Mouse (Mus musculus) midbrain, embryonic 12.5 days (tissue): ENCODE measurements at regions not wholly inside any gene's neighbourhood (a gene's known extent, or its start where the extent isn't known, plus 50 kb on each side); places are given as distances from the start of the nearest gene placed in this dataset.

ENCODE experiments used
- ATAC-seq: fragments of 200-750 bp; cut with Nextera tagmentation; 2 replicates; pipeline ENCODE4 v1.8.0; 2017; ENCODE audit warnings: low read depth, moderate TSS enrichment, moderate library complexity; ENCODE audit not compliant: low FRiP score
- H3K27ac ChIP-seq: fragments of 300-500 bp; sonication (generic); replicated peaks from 2 replicates; pipeline ENCODE4 v1.5.1; 2016; ENCODE audit warnings: mild to moderate bottlenecking
- H3K27me3 ChIP-seq: fragments of 300-500 bp; sonication (generic); 2 replicates; pipeline ENCODE4 v1.6.1; 2016; ENCODE audit warnings: mild to moderate bottlenecking
- H3K36me3 ChIP-seq: fragments of 300-500 bp; sonication (generic); 2 replicates; pipeline ENCODE4 v1.6.1; 2016
- H3K4me1 ChIP-seq: fragments of 300-500 bp; sonication (generic); 2 replicates; pipeline ENCODE4 v1.6.1; 2016
- H3K4me2 ChIP-seq: fragments of 300-500 bp; sonication (generic); replicated peaks from 2 replicates; pipeline ENCODE4 v1.6.1; 2016; ENCODE audit warnings: mild to moderate bottlenecking, moderate library complexity
- H3K4me3 ChIP-seq: fragments of 300-500 bp; sonication (generic); 2 replicates; pipeline ENCODE4 v1.5.1; 2016; ENCODE audit warnings: mild to moderate bottlenecking
- H3K9ac ChIP-seq: fragments of 300-500 bp; sonication (generic); replicated peaks from 2 replicates; pipeline ENCODE4 v1.6.1; 2016; ENCODE audit warnings: mild to moderate bottlenecking, moderate library complexity
- H3K9me3 ChIP-seq: fragments of 300-500 bp; sonication (generic); 2 replicates; pipeline ENCODE4 v1.6.1; 2016; ENCODE audit warnings: mild to moderate bottlenecking
- WGBS: fragments of 180-500 bp; shearing (Covaris S2); methylation state at CpG from one replicate; pipeline ENCODE4 v1.1.7; 2016; 5-methylcytosine and 5-hydroxymethylcytosine counted together

DNA sequence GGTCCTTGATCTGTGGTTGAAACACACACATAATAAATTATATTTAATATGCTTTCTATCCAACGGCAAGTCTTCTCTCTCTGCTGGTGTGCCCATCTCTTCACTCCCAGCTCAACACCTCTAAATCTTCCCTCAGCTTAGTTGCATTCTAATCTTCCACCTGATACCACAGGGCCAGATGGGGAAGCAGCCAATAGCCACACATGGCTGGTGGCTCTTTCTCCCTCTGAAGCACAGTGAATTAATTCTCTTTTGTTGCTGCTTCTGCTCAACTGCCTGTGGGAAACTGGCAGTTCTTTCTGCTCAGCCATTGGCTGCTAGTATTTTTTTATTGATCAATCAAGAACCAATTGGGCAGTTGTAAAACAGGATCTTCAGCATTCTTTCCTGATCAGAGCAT, 750.0 kb downstream of the Serpinb8 start:
- ATAC-seq = no peak

DNA sequence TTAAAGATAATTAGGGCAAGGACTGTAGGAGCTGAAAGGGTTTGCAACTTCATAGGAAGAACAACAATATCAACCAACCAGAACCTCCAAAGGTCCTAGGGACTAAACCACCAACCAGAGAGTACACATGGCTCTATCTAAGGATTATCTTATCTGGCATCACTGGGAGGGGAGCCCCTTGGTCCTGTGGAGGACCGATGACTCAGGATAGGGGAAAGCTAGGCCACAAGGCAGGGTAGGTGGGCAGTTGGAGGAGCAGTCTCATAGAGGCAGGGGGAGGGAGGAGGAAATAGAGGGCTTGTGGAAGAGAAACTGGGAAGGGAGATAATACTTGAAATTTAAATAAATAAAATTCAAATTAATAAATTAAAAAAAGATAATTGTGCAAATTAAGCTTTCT, 751.5 kb downstream of the Serpinb8 start:
- ATAC-seq = 0 out of 2 replicates have a peak, but pooled peaks have one; percentile 61
- Histone ChIP-seq H3K27me3 (no peaks in the 10 kb centered on the region), H3K27ac (no peak overlapping the region), H3K36me3 (no peaks in the 10 kb centered on the region), H3K9me3 (no peaks in the 10 kb centered on the region), H3K4me3 (no peak overlapping the region), H3K4me2 (no peak overlapping the region), H3K9ac (no peak overlapping the region), H3K4me1 (no peaks in the 10 kb centered on the region)
- WGBS = 82% methylated on average over 1 of the region's 1 CpGs

More for the DNA sequence above, 750.0 kb downstream of the Serpinb8 start:
- Histone ChIP-seq H3K27me3 (no peaks in the 10 kb centered on the region), H3K4me3 (no peak overlapping the region), H3K36me3 (no peaks in the 10 kb centered on the region), H3K4me2 (no peak overlapping the region), H3K4me1 (no peaks in the 10 kb centered on the region), H3K27ac (no peak overlapping the region), H3K9me3 (no peaks in the 10 kb centered on the region), H3K9ac (no peak overlapping the region)
- 82% methylated on average over 1 of the region's 1 CpGs for WGBS

DNA sequence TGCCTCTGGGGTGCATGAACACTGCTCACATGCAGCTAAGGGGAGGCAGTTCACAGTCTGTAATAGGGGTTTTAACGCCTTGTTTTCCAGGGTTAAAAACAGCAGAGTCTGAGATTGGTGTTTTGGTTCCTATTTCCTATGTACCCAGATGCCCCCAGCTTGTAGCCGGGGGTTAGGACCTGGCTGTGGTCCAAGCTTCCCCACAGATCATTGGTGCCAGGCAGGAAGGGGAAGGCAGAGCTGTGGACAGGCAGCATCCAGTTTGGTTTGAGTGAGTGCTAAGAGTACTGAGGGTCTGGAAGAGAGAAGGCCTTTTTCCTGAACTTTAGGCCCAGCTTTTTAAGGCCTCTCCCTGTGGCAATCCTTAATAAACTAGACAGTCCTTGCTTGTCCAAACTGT, 774.0 kb downstream of the Serpinb8 start:
- Histone ChIP-seq H3K4me3 (no peak overlapping the region), H3K4me1 (no peaks in the 10 kb centered on the region), H3K27me3 (no peaks in the 10 kb centered on the region), H3K27ac (no peak overlapping the region), H3K36me3 (no peaks in the 10 kb centered on the region), H3K9ac (no peak overlapping the region), H3K4me2 (no peak overlapping the region), H3K9me3 (no peaks in the 10 kb centered on the region)
- no peak for ATAC-seq
- 84% methylated on average over 2 of the region's 2 CpGs for WGBS

- ATAC-seq = no peak
- Histone ChIP-seq H3K9me3 (no peaks in the 10 kb centered on the region), H3K9ac (no peak overlapping the region), H3K4me1 (no peaks in the 10 kb centered on the region), H3K36me3 (no peaks in the 10 kb centered on the region), H3K27me3 (no peaks in the 10 kb centered on the region), H3K4me2 (no peak overlapping the region), H3K27ac (no peak overlapping the region), H3K4me3 (no peak overlapping the region)
- WGBS = 81% methylated on average over 3 of the region's 3 CpGs
These were observed 780.2 kb downstream of the Serpinb8 start for GRCm38 (mm10) chr1:108369904-108370600.

DNA sequence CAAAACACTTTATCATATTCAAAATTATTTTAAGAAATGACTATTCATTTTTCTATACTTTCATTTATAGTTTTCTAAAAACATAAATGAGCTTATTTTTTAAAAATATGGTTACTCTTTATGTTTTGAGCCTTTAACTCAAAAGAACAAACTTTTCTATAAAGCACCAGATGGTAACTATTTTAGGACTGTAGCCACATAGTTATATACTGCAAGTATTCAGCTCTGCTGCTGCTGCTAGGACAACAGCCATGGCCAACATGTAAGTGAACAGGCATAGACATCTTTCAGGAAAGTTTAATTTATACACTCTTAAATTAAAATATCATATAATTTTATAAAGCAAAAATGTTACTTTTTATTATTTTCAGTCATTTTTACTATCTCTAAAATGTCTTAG, 800.1 kb downstream of the Serpinb8 start:
- no peak for ATAC-seq
- Histone ChIP-seq H3K4me2 (no peak overlapping the region), H3K4me3 (no peak overlapping the region), H3K36me3 (no peaks in the 10 kb centered on the region), H3K9me3 (no peaks in the 10 kb centered on the region), H3K4me1 (no peaks in the 10 kb centered on the region), H3K9ac (no peak overlapping the region), H3K27me3 (no peaks in the 10 kb centered on the region), H3K27ac (no peak overlapping the region)

- no peak for ATAC-seq
- Histone ChIP-seq H3K9ac (no peak overlapping the region), H3K27ac (no peak overlapping the region), H3K4me2 (no peak overlapping the region), H3K27me3 (no peaks in the 10 kb centered on the region), H3K36me3 (no peaks in the 10 kb centered on the region), H3K9me3 (no peaks in the 10 kb centered on the region), H3K4me3 (no peak overlapping the region), H3K4me1 (no peaks in the 10 kb centered on the region)
- WGBS = 91% methylated on average over 3 of the region's 3 CpGs
These were observed 800.7 kb downstream of the Serpinb8 start for GRCm38 (mm10) chr1:108390497-108390896.

DNA sequence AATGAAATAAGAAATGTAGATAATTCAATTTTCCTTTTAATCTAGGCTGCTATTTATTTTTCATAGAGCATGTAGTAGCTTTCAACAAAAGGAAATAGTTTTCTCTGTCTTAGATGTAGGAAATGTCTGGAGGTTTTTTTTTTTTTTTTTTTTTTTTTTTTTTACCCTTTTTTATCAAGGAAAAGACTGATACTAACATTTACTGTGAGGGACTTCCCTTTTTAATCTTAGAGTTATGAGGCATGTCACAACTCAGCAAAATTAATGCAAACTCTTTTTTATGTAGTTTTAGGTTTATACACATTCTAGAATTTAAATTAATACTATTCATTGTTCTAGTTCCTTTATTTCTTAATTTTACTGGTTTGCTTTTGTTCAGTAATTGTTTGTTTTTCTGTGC, 850.0 kb downstream of the Serpinb8 start:
- H3K4me3 ChIP-seq = no peak overlapping the region

DNA sequence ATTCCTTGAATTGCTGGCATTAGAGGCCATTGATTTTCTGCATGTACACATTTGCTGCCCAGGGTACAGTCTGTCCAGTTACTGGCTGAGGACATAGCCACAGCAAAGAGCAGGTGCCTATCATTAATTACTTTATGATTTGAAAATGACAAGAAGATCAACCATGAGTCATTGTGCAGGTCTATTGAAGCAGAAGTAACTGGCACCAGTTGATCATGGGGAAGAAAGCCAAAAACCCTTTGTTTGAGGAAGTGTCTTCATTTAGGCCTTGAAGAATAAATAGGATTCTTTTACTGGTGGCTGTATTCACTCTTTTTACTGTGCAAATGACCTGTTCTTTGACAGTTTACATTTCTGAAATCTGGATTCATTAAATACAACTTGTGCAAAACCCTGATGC, 863.0 kb downstream of the Serpinb8 start:
- ATAC-seq = no peak
- no peak overlapping the region for H3K9ac ChIP-seq
- no peak overlapping the region for H3K4me3 ChIP-seq
- H3K27me3 ChIP-seq = no peaks in the 10 kb centered on the region
- H3K36me3 ChIP-seq = no peaks in the 10 kb centered on the region
- H3K4me2 ChIP-seq = no peak overlapping the region
- H3K27ac ChIP-seq = no peak overlapping the region
- no peaks in the 10 kb centered on the region for H3K4me1 ChIP-seq
- H3K9me3 ChIP-seq = no peaks in the 10 kb centered on the region

More for the DNA sequence above, 850.0 kb downstream of the Serpinb8 start:
- Histone ChIP-seq H3K9me3 (no peaks in the 10 kb centered on the region), H3K27ac (no peak overlapping the region), H3K36me3 (no peaks in the 10 kb centered on the region), H3K27me3 (no peaks in the 10 kb centered on the region), H3K4me1 (no peaks in the 10 kb centered on the region), H3K4me2 (no peak overlapping the region), H3K9ac (no peak overlapping the region)
- ATAC-seq = no peak

- no peak overlapping the region for H3K4me2 ChIP-seq
- H3K27me3 ChIP-seq = no peaks in the 10 kb centered on the region
- no peak overlapping the region for H3K9ac ChIP-seq
- H3K4me1 ChIP-seq = no peaks in the 10 kb centered on the region
- no peak overlapping the region for H3K27ac ChIP-seq
- ATAC-seq = no peak
- no peaks in the 10 kb centered on the region for H3K36me3 ChIP-seq
- no peak overlapping the region for H3K4me3 ChIP-seq
- no peaks in the 10 kb centered on the region for H3K9me3 ChIP-seq
- WGBS = 86% methylated on average over 2 of the region's 2 CpGs
These were observed 882.2 kb downstream of the Serpinb8 start for GRCm38 (mm10) chr1:108472031-108472430.

GRCm38 (mm10) chr1:108498854-108499253, 909.0 kb downstream of the Serpinb8 start:
- Histone ChIP-seq H3K4me1 (no peaks in the 10 kb centered on the region), H3K27me3 (no peaks in the 10 kb centered on the region), H3K27ac (no peak overlapping the region), H3K4me2 (no peak overlapping the region), H3K9me3 (no peaks in the 10 kb centered on the region), H3K36me3 (no peaks in the 10 kb centered on the region), H3K4me3 (no peak overlapping the region), H3K9ac (no peak overlapping the region)
- WGBS = 76% methylated on average over 1 of the region's 1 CpGs
- ATAC-seq = no peak

- H3K9ac ChIP-seq = no peak overlapping the region
- H3K4me2 ChIP-seq = no peak overlapping the region
- no peak overlapping the region for H3K4me3 ChIP-seq
- H3K4me1 ChIP-seq = no peaks in the 10 kb centered on the region
- no peak overlapping the region for H3K27ac ChIP-seq
- no peaks in the 10 kb centered on the region for H3K27me3 ChIP-seq
- no peaks in the 10 kb centered on the region for H3K9me3 ChIP-seq
- no peak for ATAC-seq
- WGBS = 75% methylated on average over 2 of the region's 2 CpGs
- H3K36me3 ChIP-seq = no peaks in the 10 kb centered on the region
These were observed 937.6 kb downstream of the Serpinb8 start for GRCm38 (mm10) chr1:108527424-108527823.

GRCm38 (mm10) chr1:108538238-108538637, 948.4 kb downstream of the Serpinb8 start:
- WGBS = 77% methylated on average over 11 of the region's 11 CpGs
- Histone ChIP-seq H3K4me2 (no peak overlapping the region), H3K9me3 (no peaks in the 10 kb centered on the region), H3K27me3 (no peaks in the 10 kb centered on the region), H3K9ac (no peak overlapping the region), H3K4me1 (no peaks in the 10 kb centered on the region), H3K4me3 (no peak overlapping the region), H3K36me3 (no peaks in the 10 kb centered on the region), H3K27ac (no peak overlapping the region)
- ATAC-seq = 0 out of 2 replicates have a peak, but pooled peaks have one; percentile 62

- Histone ChIP-seq H3K4me3 (no peak overlapping the region), H3K27me3 (no peaks in the 10 kb centered on the region), H3K27ac (no peak overlapping the region), H3K9ac (no peak overlapping the region), H3K4me2 (no peak overlapping the region), H3K9me3 (no peaks in the 10 kb centered on the region), H3K36me3 (no peaks in the 10 kb centered on the region), H3K4me1 (no peaks in the 10 kb centered on the region)
- no peak for ATAC-seq
- 60% methylated on average over 2 of the region's 2 CpGs for WGBS
These were observed 958.9 kb downstream of the Serpinb8 start for GRCm38 (mm10) chr1:108548721-108549120.
